Mouse (Mus musculus): ENCODE data around the gene Ildr2. TPM values are rescaled to one million over a fixed set of nuclear protein-coding genes. Genes with fewer than 3 reads are reported as not detected.

Ildr2 gene
- polyA plus RNA-seq, 1 experiment from 2014 or later, result 1.8 TPM

GRCm38 (mm10) chr1:166255651-166256050, 1.7 kb downstream of the Ildr2 start:
- no peaks in the 10 kb centered on the region for H3K9me3 ChIP-seq (ENCODE audit: control insufficient read depth, low read length)
- H3K4me3 ChIP-seq (ENCODE audit: low read depth, low read length), result no peak overlapping the region
- no peak for ATAC-seq (ENCODE audit: low read depth)
- H3K9ac ChIP-seq (ENCODE audit: low read depth, low read length), result no peak overlapping the region
- H3K27me3 ChIP-seq (replicated peaks; ENCODE audit: control insufficient read depth, insufficient read depth, low read length), result peaks cover 37% of the 10 kb centered on the region
- DNase-seq (ENCODE audit: low spot score), result no peak
- no peaks in the 10 kb centered on the region for H3K36me3 ChIP-seq (ENCODE audit: control insufficient read depth, insufficient read depth, low read length)
- H3K4me2 ChIP-seq (ENCODE audit: low read depth, low read length), result no peak overlapping the region
- H3K4me1 ChIP-seq (ENCODE audit: control insufficient read depth, insufficient read depth, low read length), result 0 out of 2 replicates have a peak, but pooled peaks cover 3% of the 10 kb centered on the region
- H3K27ac ChIP-seq (replicated peaks; ENCODE audit: low read depth, low read length), result no peak overlapping the region
- WGBS, result 40% methylated on average over 2 of the region's 2 CpGs

- Histone ChIP-seq H3K4me1 (ENCODE audit: control insufficient read depth, insufficient read depth, low read length) (0 out of 2 replicates have a peak, but pooled peaks cover 3% of the 10 kb centered on the region), H3K9ac (ENCODE audit: low read depth, low read length) (no peak overlapping the region), H3K9me3 (ENCODE audit: control insufficient read depth, low read length) (no peaks in the 10 kb centered on the region), H3K27me3 (replicated peaks; ENCODE audit: control insufficient read depth, insufficient read depth, low read length) (peaks cover 37% of the 10 kb centered on the region), H3K4me3 (ENCODE audit: low read depth, low read length) (no peak overlapping the region), H3K4me2 (ENCODE audit: low read depth, low read length) (no peak overlapping the region; the same call in 1 of the 2 replicates), H3K27ac (replicated peaks; ENCODE audit: low read depth, low read length) (no peak overlapping the region), H3K36me3 (ENCODE audit: control insufficient read depth, insufficient read depth, low read length) (no peaks in the 10 kb centered on the region)
- 8% methylated on average over 6 of the region's 6 CpGs for WGBS
- DNase-seq (ENCODE audit: low spot score), result no peak
- no peak for ATAC-seq (ENCODE audit: low read depth)
Measured at GRCm38 (mm10) chr1:166256302-166256701, 2.4 kb downstream of the Ildr2 start.

GRCm38 (mm10) chr1:166256898-166257297, 3.0 kb downstream of the Ildr2 start:
- no peaks in the 10 kb centered on the region for H3K36me3 ChIP-seq (ENCODE audit: control insufficient read depth, insufficient read depth, low read length)
- H3K9ac ChIP-seq (ENCODE audit: low read depth, low read length), result no peak overlapping the region
- ATAC-seq (ENCODE audit: low read depth), result no peak
- no peak overlapping the region for H3K4me2 ChIP-seq (ENCODE audit: low read depth, low read length)
- H3K4me1 ChIP-seq (ENCODE audit: control insufficient read depth, insufficient read depth, low read length), result 0 out of 2 replicates have a peak, but pooled peaks cover 3% of the 10 kb centered on the region
- peaks cover 37% of the 10 kb centered on the region for H3K27me3 ChIP-seq (replicated peaks; ENCODE audit: control insufficient read depth, insufficient read depth, low read length)
- no peak overlapping the region for H3K4me3 ChIP-seq (ENCODE audit: low read depth, low read length)
- no peak overlapping the region for H3K27ac ChIP-seq (replicated peaks; ENCODE audit: low read depth, low read length)
- H3K9me3 ChIP-seq (ENCODE audit: control insufficient read depth, low read length), result no peaks in the 10 kb centered on the region
- WGBS, result 63% methylated on average over 4 of the region's 4 CpGs
- DNase-seq (ENCODE audit: low spot score), result no peak

GRCm38 (mm10) chr1:166259526-166259925, 5.6 kb downstream of the Ildr2 start:
- Histone ChIP-seq H3K9me3 (ENCODE audit: control insufficient read depth, low read length) (no peaks in the 10 kb centered on the region), H3K27me3 (replicated peaks; ENCODE audit: control insufficient read depth, insufficient read depth, low read length) (peaks cover 18% of the 10 kb centered on the region), H3K4me1 (ENCODE audit: control insufficient read depth, insufficient read depth, low read length) (no peaks in the 10 kb centered on the region), H3K9ac (ENCODE audit: low read depth, low read length) (no peak overlapping the region), H3K4me2 (ENCODE audit: low read depth, low read length) (no peak overlapping the region), H3K4me3 (ENCODE audit: low read depth, low read length) (no peak overlapping the region), H3K27ac (replicated peaks; ENCODE audit: low read depth, low read length) (no peak overlapping the region), H3K36me3 (ENCODE audit: control insufficient read depth, insufficient read depth, low read length) (no peaks in the 10 kb centered on the region)
- ATAC-seq (ENCODE audit: low read depth) (no peak), DNase-seq (ENCODE audit: low spot score) (no peak)
- WGBS, result 80% methylated on average over 6 of the region's 6 CpGs

GRCm38 (mm10) chr1:166266001-166266705, 12.2 kb downstream of the Ildr2 start:
- WGBS, result 79% methylated on average over 7 of the region's 7 CpGs
- Histone ChIP-seq H3K36me3 (ENCODE audit: control insufficient read depth, insufficient read depth, low read length) (no peaks in the 10 kb centered on the region), H3K4me1 (ENCODE audit: control insufficient read depth, insufficient read depth, low read length) (no peaks in the 10 kb centered on the region), H3K27ac (replicated peaks; ENCODE audit: low read depth, low read length) (no peak overlapping the region), H3K27me3 (replicated peaks; ENCODE audit: control insufficient read depth, insufficient read depth, low read length) (no peaks in the 10 kb centered on the region), H3K9ac (ENCODE audit: low read depth, low read length) (no peak overlapping the region), H3K4me3 (ENCODE audit: low read depth, low read length) (no peak overlapping the region), H3K4me2 (ENCODE audit: low read depth, low read length) (no peak overlapping the region), H3K9me3 (ENCODE audit: control insufficient read depth, low read length) (no peaks in the 10 kb centered on the region)
- DNase-seq (ENCODE audit: low spot score), result no peak
- no peak for ATAC-seq (ENCODE audit: low read depth)

- DNase-seq (ENCODE audit: low spot score) (no peak), ATAC-seq (ENCODE audit: low read depth) (no peak)
- H3K9ac ChIP-seq (ENCODE audit: low read depth, low read length), result no peak overlapping the region
- H3K9me3 ChIP-seq (ENCODE audit: control insufficient read depth, low read length), result no peaks in the 10 kb centered on the region
- no peaks in the 10 kb centered on the region for H3K36me3 ChIP-seq (ENCODE audit: control insufficient read depth, insufficient read depth, low read length)
- no peak overlapping the region for H3K4me2 ChIP-seq (ENCODE audit: low read depth, low read length)
- no peak overlapping the region for H3K27ac ChIP-seq (replicated peaks; ENCODE audit: low read depth, low read length)
- WGBS, result 95% methylated on average over 9 of the region's 9 CpGs
- no peaks in the 10 kb centered on the region for H3K27me3 ChIP-seq (replicated peaks; ENCODE audit: control insufficient read depth, insufficient read depth, low read length)
- H3K4me1 ChIP-seq (ENCODE audit: control insufficient read depth, insufficient read depth, low read length), result 0 out of 2 replicates have a peak, but pooled peaks cover 2% of the 10 kb centered on the region
- H3K4me3 ChIP-seq (ENCODE audit: low read depth, low read length), result no peak overlapping the region
Measured at GRCm38 (mm10) chr1:166266918-166267317, 13.0 kb downstream of the Ildr2 start.

- H3K9me3 ChIP-seq (ENCODE audit: control insufficient read depth, low read length), result no peaks in the 10 kb centered on the region
- 0 out of 2 replicates have a peak, but pooled peaks cover 3% of the 10 kb centered on the region for H3K4me1 ChIP-seq (ENCODE audit: control insufficient read depth, insufficient read depth, low read length)
- no peak for ATAC-seq (ENCODE audit: low read depth)
- no peak overlapping the region for H3K4me3 ChIP-seq (ENCODE audit: low read depth, low read length)
- DNase-seq (ENCODE audit: low spot score), result no peak
- no peak overlapping the region for H3K9ac ChIP-seq (ENCODE audit: low read depth, low read length)
- no peak overlapping the region for H3K4me2 ChIP-seq (ENCODE audit: low read depth, low read length)
- H3K27ac ChIP-seq (replicated peaks; ENCODE audit: low read depth, low read length), result no peak overlapping the region
- WGBS, result 91% methylated on average over 5 of the region's 5 CpGs
- H3K36me3 ChIP-seq (ENCODE audit: control insufficient read depth, insufficient read depth, low read length), result no peaks in the 10 kb centered on the region
- no peaks in the 10 kb centered on the region for H3K27me3 ChIP-seq (replicated peaks; ENCODE audit: control insufficient read depth, insufficient read depth, low read length)
Measured at GRCm38 (mm10) chr1:166268218-166268617, 14.3 kb downstream of the Ildr2 start.

GRCm38 (mm10) chr1:166278786-166279185, 24.8 kb downstream of the Ildr2 start:
- H3K4me3 ChIP-seq (ENCODE audit: low read depth, low read length), result no peak overlapping the region
- WGBS, result 37% methylated on average over 2 of the region's 2 CpGs
- H3K27ac ChIP-seq (replicated peaks; ENCODE audit: low read depth, low read length), result no peak overlapping the region
- no peak overlapping the region for H3K4me2 ChIP-seq (ENCODE audit: low read depth, low read length)
- no peak overlapping the region for H3K9ac ChIP-seq (ENCODE audit: low read depth, low read length)
- no peaks in the 10 kb centered on the region for H3K36me3 ChIP-seq (ENCODE audit: control insufficient read depth, insufficient read depth, low read length)
- DNase-seq (ENCODE audit: low spot score), result no peak
- peaks cover 21% of the 10 kb centered on the region for H3K4me1 ChIP-seq (ENCODE audit: control insufficient read depth, insufficient read depth, low read length)
- H3K9me3 ChIP-seq (ENCODE audit: control insufficient read depth, low read length), result no peaks in the 10 kb centered on the region
- no peak for ATAC-seq (ENCODE audit: low read depth)
- no peaks in the 10 kb centered on the region for H3K27me3 ChIP-seq (replicated peaks; ENCODE audit: control insufficient read depth, insufficient read depth, low read length)
